Mouse (Mus musculus): ENCODE data around the gene Gucy1b1. TPM values are rescaled to one million over a fixed set of nuclear protein-coding genes. Genes with fewer than 3 reads are reported as not detected.

Gene Gucy1b1
- total RNA-seq, 2 experiments from 2014 or later, result 13.0 to 17.8 TPM

GRCm38 (mm10) chr3:82043676-82044075, 30.8 kb downstream of the Gucy1b1 start:
- intact Hi-C loops (cut with DNase I), result no loop called here
- no peak for DNase-seq (ENCODE audit: low spot score)

- intact Hi-C loops (cut with DNase I), result no loop called here
- DNase-seq (ENCODE audit: low spot score), result no peak
These were observed 38.0 kb downstream of the Gucy1b1 start for GRCm38 (mm10) chr3:82036262-82037044.

GRCm38 (mm10) chr3:82030008-82030748, 44.3 kb downstream of the Gucy1b1 start:
- DNase-seq (ENCODE audit: low spot score), result no peak
- intact Hi-C loops (cut with DNase I), result loop anchor here (5.0 kb wide), 1 partner anchor 33 kb away; no protein-coding TSS in a partner anchor

GRCm38 (mm10) chr3:82029229-82029628, 45.3 kb downstream of the Gucy1b1 start:
- intact Hi-C loops (cut with DNase I), result no loop called here

GRCm38 (mm10) chr3:82027286-82027685, 47.2 kb downstream of the Gucy1b1 start:
- DNase-seq (ENCODE audit: low spot score), result no peak
- intact Hi-C loops (cut with DNase I), result no loop called here

More at GRCm38 (mm10) chr3:82029229-82029628, 45.3 kb downstream of the Gucy1b1 start:
- DNase-seq (ENCODE audit: low spot score), result no peak

GRCm38 (mm10) chr3:82023065-82023464, 51.4 kb downstream of the Gucy1b1 start:
- intact Hi-C loops (cut with DNase I), result no loop called here
- DNase-seq (ENCODE audit: low spot score), result no peak

GRCm38 (mm10) chr3:82022421-82022920, 52.0 kb downstream of the Gucy1b1 start:
- intact Hi-C loops (cut with DNase I), result no loop called here
- no peak for DNase-seq (ENCODE audit: low spot score)

- intact Hi-C loops (cut with DNase I), result no loop called here
- DNase-seq (ENCODE audit: low spot score), result no peak
These were observed 60.3 kb downstream of the Gucy1b1 start for GRCm38 (mm10) chr3:82014148-82014703.

- DNase-seq (ENCODE audit: low spot score), result no peak
- intact Hi-C loops (cut with DNase I), result no loop called here
These were observed 67.5 kb downstream of the Gucy1b1 start for GRCm38 (mm10) chr3:82007002-82007401.

GRCm38 (mm10) chr3:81995988-81996387, 78.5 kb downstream of the Gucy1b1 start:
- DNase-seq (ENCODE audit: low spot score), result no peak
- intact Hi-C loops (cut with DNase I), result loop anchor here (5.0 kb wide), 3 partner anchors 36 to 861 kb away; no protein-coding TSS in a partner anchor

GRCm38 (mm10) chr3:81995371-81995770, 79.1 kb downstream of the Gucy1b1 start:
- DNase-seq (ENCODE audit: low spot score), result no peak
- intact Hi-C loops (cut with DNase I), result loop anchor here (5.0 kb wide), 3 partner anchors 37 to 862 kb away; no protein-coding TSS in a partner anchor

GRCm38 (mm10) chr3:81990531-81990930, 84.0 kb downstream of the Gucy1b1 start:
- intact Hi-C loops (cut with DNase I), result no loop called here
- DNase-seq (ENCODE audit: low spot score), result no peak

- DNase-seq (ENCODE audit: low spot score), result no peak
- intact Hi-C loops (cut with DNase I), result no loop called here
These were observed 84.8 kb downstream of the Gucy1b1 start for GRCm38 (mm10) chr3:81989692-81990141.

- intact Hi-C loops (cut with DNase I), result no loop called here
- DNase-seq (ENCODE audit: low spot score), result no peak
These were observed 86.9 kb downstream of the Gucy1b1 start for GRCm38 (mm10) chr3:81987628-81988027.

- intact Hi-C loops (cut with DNase I), result no loop called here
- DNase-seq (ENCODE audit: low spot score), result no peak
These were observed 88.4 kb downstream of the Gucy1b1 start for GRCm38 (mm10) chr3:81986103-81986502.

- intact Hi-C loops (cut with DNase I), result no loop called here
- DNase-seq (ENCODE audit: low spot score), result no peak
These were observed 89.4 kb downstream of the Gucy1b1 start for GRCm38 (mm10) chr3:81985100-81985499.

- intact Hi-C loops (cut with DNase I), result no loop called here
- no peak for DNase-seq (ENCODE audit: low spot score)
These were observed 91.2 kb downstream of the Gucy1b1 start for GRCm38 (mm10) chr3:81983120-81983895.

Data from heart, postnatal 25 days (tissue).